Mouse (Mus musculus) mesoderm, embryonic 11.5 days (tissue): ENCODE data around the gene Art4.

Source experiments
- DNase-seq: peaks from one replicate; pipeline ENCODE4 v3.0.0-alpha.2; 2012; ENCODE audit warnings: low read depth, low spot score

The Art4 gene

GRCm38 (mm10) chr6:136827116-136827515 is 30.4 kb downstream of the Art4 start:
- DNase-seq, result no peak

- no peak for DNase-seq
These were observed 32.5 kb downstream of the Art4 start for GRCm38 (mm10) chr6:136824987-136825386.

GRCm38 (mm10) chr6:136821086-136821485 is 36.4 kb downstream of the Art4 start:
- no peak for DNase-seq

- no peak for DNase-seq
These were observed 37.2 kb downstream of the Art4 start for GRCm38 (mm10) chr6:136820381-136820780.

GRCm38 (mm10) chr6:136817549-136817948 is 40.0 kb downstream of the Art4 start:
- no peak for DNase-seq

GRCm38 (mm10) chr6:136816826-136817225 is 40.7 kb downstream of the Art4 start:
- DNase-seq, result no peak

- no peak for DNase-seq
These were observed 42.2 kb downstream of the Art4 start for GRCm38 (mm10) chr6:136815381-136815780.

GRCm38 (mm10) chr6:136813117-136813516 is 44.4 kb downstream of the Art4 start:
- no peak for DNase-seq

- no peak for DNase-seq
These were observed 46.3 kb downstream of the Art4 start for GRCm38 (mm10) chr6:136811196-136811595.

- no peak for DNase-seq
These were observed 47.9 kb downstream of the Art4 start for GRCm38 (mm10) chr6:136809673-136810072.

GRCm38 (mm10) chr6:136809077-136809476 is 48.5 kb downstream of the Art4 start:
- DNase-seq, result no peak

- no peak for DNase-seq
These were observed 48.9 kb downstream of the Art4 start for GRCm38 (mm10) chr6:136808631-136809046.

- peak; percentile 96 for DNase-seq
These were observed 49.5 kb downstream of the Art4 start, which contains the start of gene H2afj for GRCm38 (mm10) chr6:136808014-136808417. H2afj (plus strand) TSS chr6:136808244.

GRCm38 (mm10) chr6:136807395-136808013 is 50.0 kb downstream of the Art4 start:
- DNase-seq, result no peak

GRCm38 (mm10) chr6:136806819-136807218 is 50.7 kb downstream of the Art4 start:
- DNase-seq, result no peak

- DNase-seq, result no peak
These were observed 52.1 kb downstream of the Art4 start for GRCm38 (mm10) chr6:136805409-136805775.

GRCm38 (mm10) chr6:136804705-136805408 is 52.7 kb downstream of the Art4 start:
- DNase-seq, result no peak

- DNase-seq, result peak; percentile 98
These were observed 53.5 kb downstream of the Art4 start, which contains the start of gene Hist4h4 for GRCm38 (mm10) chr6:136803739-136804633. Hist4h4 (minus strand) TSS chr6:136804415.

GRCm38 (mm10) chr6:136803093-136803738 is 54.3 kb downstream of the Art4 start:
- DNase-seq, result no peak

GRCm38 (mm10) chr6:136801274-136801673 is 56.3 kb downstream of the Art4 start:
- DNase-seq, result no peak

GRCm38 (mm10) chr6:136800710-136801109 is 56.8 kb downstream of the Art4 start:
- no peak for DNase-seq
